Mouse (Mus musculus): ENCODE results near the gene Kcnc3.

DNA sequence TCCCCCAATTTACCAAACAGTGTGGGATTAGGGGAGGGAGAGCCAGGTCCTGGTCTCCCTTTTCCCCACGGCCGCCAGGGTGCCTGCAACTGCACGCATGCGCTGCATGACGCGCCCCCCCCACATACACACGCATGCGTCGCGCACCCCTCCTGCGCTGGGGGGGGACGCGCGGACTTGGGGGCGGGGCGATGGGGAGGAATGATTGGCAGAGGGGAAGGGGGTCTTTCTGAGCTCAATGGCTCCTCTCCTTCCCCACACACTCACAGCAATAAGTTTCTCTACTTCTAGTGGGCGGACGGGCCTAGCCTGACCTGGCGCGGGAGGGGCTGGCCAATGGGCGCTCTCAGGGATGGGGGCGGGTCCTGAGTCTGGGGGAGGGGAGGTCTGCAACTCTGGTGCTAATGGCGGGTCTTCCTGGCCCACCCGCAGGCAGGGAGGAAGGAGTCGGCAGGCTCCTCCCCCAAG, 13.7 kb downstream of the Kcnc3 start:
- TF ChIP-seq CTCF (IDR thresholded peaks at IDR 0.05; ENCODE audit: control insufficient read depth, insufficient read depth, low read length) (no peak), POLR2A (IDR thresholded peaks at IDR 0.05; ENCODE audit: borderline replicate concordance, control insufficient read depth, low read depth, low read length) (no peak)
